Mouse (Mus musculus) hindbrain, embryonic 12.5 days (tissue): ENCODE data around the gene Rad51b. TPM values are rescaled to one million over a fixed set of nuclear protein-coding genes. Genes with fewer than 3 reads are reported as not detected.
A peak's percentile ranks its signal among the peaks of the same experiment; 100 is the strongest.

Experiments
- ATAC-seq: fragments of 200-750 bp; cut with Nextera tagmentation; 2 replicates; pipeline ENCODE4 v1.8.0; 2017; ENCODE audit warnings: moderate TSS enrichment; ENCODE audit not compliant: low FRiP score
- H3K27ac ChIP-seq: fragments of 300-500 bp; sonication (generic); 2 replicates; pipeline ENCODE4 v1.5.1; 2016; ENCODE audit warnings: mild to moderate bottlenecking
- H3K27me3 ChIP-seq: fragments of 300-500 bp; sonication (generic); 2 replicates; pipeline ENCODE4 v1.6.1; 2016; ENCODE audit warnings: mild to moderate bottlenecking
- H3K36me3 ChIP-seq: fragments of 300-500 bp; sonication (generic); 2 replicates; pipeline ENCODE4 v1.6.1; 2016; ENCODE audit warnings: mild to moderate bottlenecking
- H3K4me1 ChIP-seq: fragments of 300-500 bp; sonication (generic); 2 replicates; pipeline ENCODE4 v1.6.1; 2016
- H3K4me2 ChIP-seq: fragments of 300-500 bp; sonication (generic); replicated peaks from 2 replicates; pipeline ENCODE4 v1.6.1; 2016; ENCODE audit warnings: mild to moderate bottlenecking
- H3K4me3 ChIP-seq: fragments of 300-500 bp; sonication (generic); 2 replicates; pipeline ENCODE4 v1.5.1; 2016; ENCODE audit warnings: mild to moderate bottlenecking
- H3K9ac ChIP-seq: fragments of 300-500 bp; sonication (generic); 2 replicates; pipeline ENCODE4 v1.6.1; 2016; ENCODE audit warnings: mild to moderate bottlenecking, moderate library complexity
- H3K9me3 ChIP-seq: fragments of 300-500 bp; sonication (generic); replicated peaks from 2 replicates; pipeline ENCODE4 v1.6.1; 2016; ENCODE audit warnings: mild to moderate bottlenecking
- WGBS: fragments of 180-500 bp; shearing (Covaris S2); methylation state at CpG from one replicate; pipeline ENCODE4 v1.1.7; 2016; 5-methylcytosine and 5-hydroxymethylcytosine counted together
- polyA plus RNA-seq: library from polyadenylated mRNA; unstranded; fragments of >200 nt; fragmentation: Nextera tagmentation; extraction: Ambion mirVana; gene quantifications from 2 replicates; pipeline ENCODE4 v1.2.1, GENCODE M21; 2016

Rad51b gene
- polyA plus RNA-seq, 1 experiment from 2014 or later: 5.2 TPM

DNA sequence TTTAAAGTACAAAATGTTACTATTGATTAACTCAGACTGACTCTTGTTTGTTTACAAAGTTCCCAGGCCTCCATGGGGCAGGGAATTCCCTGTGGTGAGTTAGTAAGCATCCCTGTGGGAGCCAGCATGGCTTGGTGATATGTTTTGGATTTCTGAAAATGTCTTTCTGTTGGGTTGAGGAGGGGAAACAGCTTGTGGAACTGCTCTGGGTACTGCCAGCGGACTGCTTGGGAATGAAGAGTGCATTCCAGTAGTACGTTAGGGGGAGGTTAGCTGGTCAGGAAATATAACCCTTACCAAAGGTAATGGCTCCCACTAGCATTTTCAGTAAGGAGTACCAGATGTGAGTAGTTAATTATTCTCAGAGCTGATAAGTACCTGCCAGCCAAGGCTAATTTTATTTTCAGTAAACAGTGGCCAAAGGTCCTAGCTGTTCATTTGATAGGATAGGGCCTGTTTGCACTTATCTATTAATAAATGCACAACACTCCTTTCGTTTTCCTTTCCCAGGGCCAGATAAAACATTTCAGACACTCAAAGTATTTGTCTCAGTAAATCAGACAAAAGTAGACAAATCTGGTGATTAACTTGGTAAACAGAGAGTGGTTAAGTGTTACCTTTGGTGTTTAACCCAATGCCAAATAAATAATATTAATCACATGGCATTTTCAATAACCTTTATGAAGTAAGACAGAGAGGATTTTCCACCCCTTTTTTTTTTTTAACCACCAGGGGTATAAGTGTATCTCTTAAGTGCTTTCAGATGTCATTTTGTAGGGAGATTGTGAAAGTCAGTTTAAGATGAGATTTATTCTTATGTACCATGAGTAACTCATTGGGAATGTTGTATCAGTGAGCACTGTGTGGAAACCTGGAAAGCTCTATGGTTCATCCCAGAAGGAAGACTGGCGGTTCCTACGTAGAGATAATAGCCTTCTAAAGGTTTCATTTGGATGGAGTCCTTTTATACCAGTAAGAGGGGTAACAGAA lies 235.0 kb downstream of the Rad51b start:
- H3K4me1 ChIP-seq: peaks cover 26% of the 10 kb centered on the region
- no peaks in the 10 kb centered on the region for H3K36me3 ChIP-seq
- H3K4me3 ChIP-seq: no peak overlapping the region
- no peak overlapping the region for H3K27ac ChIP-seq
- no peak for ATAC-seq
- H3K9me3 ChIP-seq: 0 out of 2 replicates have a peak, but pooled peaks cover 4% of the 10 kb centered on the region
- H3K4me2 ChIP-seq: no peak overlapping the region
- no peak overlapping the region for H3K9ac ChIP-seq
- 0 out of 2 replicates have a peak, but pooled peaks cover 2% of the 10 kb centered on the region for H3K27me3 ChIP-seq
- WGBS: 74% methylated on average over 5 of the region's 5 CpGs

DNA sequence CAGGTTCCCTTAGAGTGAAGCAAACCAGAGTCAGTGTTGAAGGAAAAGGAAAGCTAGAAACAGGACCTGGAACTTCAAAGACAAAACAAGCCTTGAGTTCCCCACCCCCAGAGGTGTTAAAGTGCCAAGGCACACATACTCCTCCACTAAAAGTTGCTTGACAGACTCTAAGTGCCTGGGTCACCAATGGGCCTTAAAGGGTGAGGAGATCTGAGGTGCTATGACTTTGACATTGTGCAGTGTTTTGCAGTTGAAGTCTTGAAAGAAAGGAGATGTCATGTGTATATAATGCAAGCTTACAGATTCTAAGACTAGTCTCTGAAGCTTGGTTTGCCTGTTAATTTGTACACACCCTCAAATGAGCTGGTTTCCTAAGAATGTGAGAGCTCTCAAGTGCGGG lies 237.7 kb downstream of the Rad51b start:
- no peak for ATAC-seq
- Histone ChIP-seq H3K4me2 (no peak overlapping the region), H3K27ac (no peak overlapping the region), H3K4me1 (peaks cover 26% of the 10 kb centered on the region), H3K4me3 (no peak overlapping the region), H3K9me3 (no peaks in the 10 kb centered on the region), H3K27me3 (no peaks in the 10 kb centered on the region), H3K36me3 (no peaks in the 10 kb centered on the region), H3K9ac (no peak overlapping the region)
- 87% methylated on average over 1 of the region's 1 CpGs for WGBS

DNA sequence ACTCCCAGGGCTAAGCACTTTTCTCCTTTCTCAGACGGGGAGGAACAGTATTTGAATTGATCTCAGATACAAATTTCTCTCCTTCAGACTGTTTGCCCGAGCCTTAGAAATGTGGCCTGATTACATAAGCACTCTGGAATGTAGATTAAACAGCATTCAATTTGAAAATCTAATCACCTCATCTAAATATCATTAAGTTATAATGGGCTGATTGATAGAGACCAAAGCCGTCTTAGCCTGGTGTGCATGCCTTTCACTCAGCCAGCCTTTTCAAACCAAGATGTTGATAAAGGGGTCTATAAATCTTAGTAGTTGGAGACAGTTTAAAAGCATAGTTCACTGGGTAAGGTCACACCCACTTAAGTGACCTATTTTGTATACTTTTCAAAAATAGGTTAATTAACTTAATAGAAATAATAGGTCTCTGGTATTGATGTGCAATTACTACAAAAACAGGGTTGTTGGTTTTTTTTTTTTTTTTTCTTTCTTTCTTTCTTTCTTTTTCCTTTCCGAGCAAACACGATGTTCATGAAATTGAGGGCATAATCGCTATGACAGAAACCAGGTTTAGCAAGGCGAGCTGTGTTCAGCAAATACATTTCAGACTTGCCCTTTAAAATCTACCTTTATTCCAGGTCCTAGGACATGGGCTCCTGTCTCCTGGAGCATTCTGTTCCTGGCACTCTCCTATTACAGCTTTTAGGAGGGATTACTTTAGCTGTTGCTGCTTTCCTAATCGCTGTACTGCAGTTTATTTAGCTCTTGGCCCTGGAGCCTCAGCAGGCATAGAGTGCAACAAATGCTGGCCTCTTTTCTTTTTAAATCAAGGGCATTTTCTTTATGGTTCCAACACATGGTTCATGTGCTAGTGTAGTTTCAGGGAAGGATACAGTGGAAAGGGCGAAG lies 238.7 kb downstream of the Rad51b start:
- H3K27ac ChIP-seq: no peak overlapping the region
- H3K4me2 ChIP-seq: no peak overlapping the region
- H3K36me3 ChIP-seq: no peaks in the 10 kb centered on the region
- H3K27me3 ChIP-seq: no peaks in the 10 kb centered on the region
- peak; percentile 56; the same call in 1 of the 2 replicates for ATAC-seq
- no peak overlapping the region for H3K4me3 ChIP-seq
- H3K4me1 ChIP-seq: peaks cover 21% of the 10 kb centered on the region
- no peaks in the 10 kb centered on the region for H3K9me3 ChIP-seq
- 35% methylated on average over 9 of the region's 9 CpGs for WGBS
- H3K9ac ChIP-seq: no peak overlapping the region

DNA sequence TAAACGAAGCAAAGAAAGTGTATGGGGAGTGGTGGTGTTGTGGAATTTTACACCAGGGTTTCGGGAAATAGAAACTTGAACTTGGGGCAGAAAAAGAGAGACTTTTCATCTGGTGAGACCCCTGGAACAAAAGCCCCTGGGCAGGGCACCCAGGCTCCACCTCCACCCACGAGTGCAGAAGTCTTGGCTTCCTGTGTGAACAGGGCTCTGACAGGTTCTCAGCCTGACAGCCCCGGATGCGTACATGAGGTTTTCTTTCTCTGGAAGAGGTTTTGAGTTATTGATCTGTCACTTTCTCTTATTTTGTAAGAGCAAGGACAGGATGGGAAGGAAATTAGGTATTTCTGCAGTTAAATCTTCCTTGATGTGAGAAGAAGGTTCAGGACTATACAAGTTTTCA lies 243.1 kb downstream of the Rad51b start:
- no peak overlapping the region for H3K27ac ChIP-seq
- H3K9ac ChIP-seq: no peak overlapping the region
- no peak for ATAC-seq
- no peaks in the 10 kb centered on the region for H3K36me3 ChIP-seq
- no peaks in the 10 kb centered on the region for H3K9me3 ChIP-seq
- no peak overlapping the region for H3K4me3 ChIP-seq
- H3K4me2 ChIP-seq: no peak overlapping the region
- H3K4me1 ChIP-seq: 0 out of 2 replicates have a peak, but pooled peaks cover 6% of the 10 kb centered on the region
- no peaks in the 10 kb centered on the region for H3K27me3 ChIP-seq
- WGBS: 63% methylated on average over 5 of the region's 5 CpGs

DNA sequence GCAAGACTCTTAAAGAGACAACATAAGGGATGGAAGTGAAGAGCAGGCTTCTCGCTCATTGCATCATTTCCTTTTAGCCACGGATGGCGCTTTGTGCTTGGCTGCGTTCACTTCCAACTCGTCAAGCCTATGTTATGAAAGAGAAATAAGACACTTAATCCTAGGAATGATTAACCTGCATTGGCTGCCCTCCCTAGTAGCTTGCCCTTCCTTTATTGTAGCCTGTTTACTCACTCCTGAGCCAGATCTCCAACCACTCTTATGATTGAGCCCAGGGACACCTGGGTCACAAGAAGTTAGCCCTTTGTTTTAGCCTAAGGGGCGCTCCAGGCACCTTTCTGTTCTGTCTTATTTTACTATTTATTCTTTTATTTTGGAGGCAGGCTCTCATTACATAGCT lies 244.5 kb downstream of the Rad51b start:
- Histone ChIP-seq H3K27ac (no peak overlapping the region), H3K4me2 (no peak overlapping the region), H3K36me3 (no peaks in the 10 kb centered on the region), H3K9me3 (no peaks in the 10 kb centered on the region), H3K9ac (no peak overlapping the region), H3K4me1 (no peaks in the 10 kb centered on the region), H3K27me3 (no peaks in the 10 kb centered on the region), H3K4me3 (no peak overlapping the region)
- ATAC-seq: no peak
- WGBS: 93% methylated on average over 6 of the region's 6 CpGs

DNA sequence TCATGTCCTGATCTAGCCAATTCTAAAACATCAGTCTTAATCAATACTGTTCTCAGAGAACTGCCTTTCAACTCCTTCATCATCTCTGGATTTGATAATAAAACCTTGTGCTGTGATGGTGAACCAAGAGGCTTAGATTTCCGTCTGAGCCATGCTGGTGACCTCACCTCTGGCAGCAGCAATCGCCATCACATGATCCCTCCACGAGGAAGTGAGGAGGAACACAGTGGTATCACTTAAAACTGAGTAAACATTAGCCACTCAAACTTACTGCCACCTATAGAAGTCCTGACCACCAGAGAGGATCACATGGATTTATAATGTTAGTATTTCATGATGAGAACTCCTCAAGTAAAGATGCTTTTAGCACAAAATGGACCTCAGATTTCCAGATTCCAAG lies 248.0 kb downstream of the Rad51b start:
- WGBS: 76% methylated on average over 3 of the region's 3 CpGs
- Histone ChIP-seq H3K4me1 (peaks cover 3% of the 10 kb centered on the region; the same call in 1 of the 2 replicates), H3K4me2 (no peak overlapping the region), H3K9me3 (no peaks in the 10 kb centered on the region), H3K9ac (no peak overlapping the region), H3K4me3 (no peak overlapping the region), H3K27me3 (no peaks in the 10 kb centered on the region), H3K27ac (no peak overlapping the region), H3K36me3 (no peaks in the 10 kb centered on the region)
- ATAC-seq: no peak

DNA sequence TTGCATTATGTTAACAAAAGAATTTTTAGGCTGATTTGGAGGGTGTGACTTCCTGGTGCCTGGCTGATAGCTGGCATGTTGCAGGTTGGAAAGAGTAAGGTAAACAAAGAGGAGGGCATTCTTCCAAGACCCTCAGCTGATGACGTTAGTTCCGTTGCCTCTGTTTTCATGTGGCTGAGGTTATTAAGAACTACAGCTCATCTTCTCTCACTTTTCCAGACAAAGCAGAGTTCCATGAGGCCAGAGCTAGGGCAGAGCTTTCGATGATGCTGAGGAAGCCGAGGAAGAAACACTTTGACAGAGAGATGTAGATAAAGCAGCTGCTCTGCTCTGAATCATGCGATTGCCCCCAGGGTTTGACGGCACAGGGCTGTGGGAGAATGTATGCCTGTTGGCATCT lies 250.5 kb downstream of the Rad51b start:
- Histone ChIP-seq H3K27ac (no peak overlapping the region), H3K36me3 (no peaks in the 10 kb centered on the region), H3K4me1 (peaks cover 3% of the 10 kb centered on the region; the same call in 1 of the 2 replicates), H3K9me3 (no peaks in the 10 kb centered on the region), H3K4me3 (no peak overlapping the region), H3K27me3 (no peaks in the 10 kb centered on the region), H3K4me2 (no peak overlapping the region), H3K9ac (no peak overlapping the region)
- no peak for ATAC-seq
- WGBS: 83% methylated on average over 6 of the region's 6 CpGs

DNA sequence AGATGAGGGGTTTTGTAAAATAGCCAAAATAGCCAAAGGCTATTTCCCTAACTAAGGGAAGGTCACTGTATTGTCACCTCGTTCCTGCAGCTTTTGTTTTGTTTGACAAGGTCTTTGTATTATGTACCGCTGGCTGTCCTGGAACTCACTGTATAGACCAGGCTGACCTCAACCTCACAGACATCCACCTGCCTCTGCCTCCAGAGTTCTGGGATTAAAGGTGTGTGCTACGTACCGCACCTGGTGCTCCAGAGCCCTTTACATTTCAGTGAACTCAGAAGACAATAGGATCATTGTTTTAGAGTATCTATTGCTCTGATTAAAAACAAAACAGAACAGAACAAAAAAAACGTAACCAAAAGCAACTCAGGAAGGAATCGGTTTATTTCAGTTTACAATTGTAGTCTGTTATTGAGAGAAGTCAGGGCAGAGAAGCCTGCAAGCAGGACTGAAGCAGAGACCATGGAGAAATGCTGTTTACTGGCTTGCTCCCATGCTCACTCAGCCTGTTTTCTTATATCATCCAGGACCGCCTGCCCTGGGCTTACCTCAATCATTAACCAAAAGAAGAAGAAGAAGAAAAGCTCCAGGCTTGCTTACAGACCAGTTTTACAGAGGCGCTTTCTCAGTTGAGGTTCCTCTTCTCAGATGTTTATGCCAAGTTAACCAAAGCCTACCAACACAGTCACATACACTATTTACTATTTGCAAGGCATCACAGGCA lies 251.7 kb downstream of the Rad51b start:
- H3K27me3 ChIP-seq: no peaks in the 10 kb centered on the region
- H3K4me1 ChIP-seq: peaks cover 3% of the 10 kb centered on the region; the same call in 1 of the 2 replicates
- H3K4me3 ChIP-seq: no peak overlapping the region
- H3K9ac ChIP-seq: no peak overlapping the region
- no peak for ATAC-seq
- no peaks in the 10 kb centered on the region for H3K9me3 ChIP-seq
- H3K4me2 ChIP-seq: no peak overlapping the region
- no peaks in the 10 kb centered on the region for H3K36me3 ChIP-seq
- WGBS: 76% methylated on average over 8 of the region's 8 CpGs
- peak overlapping the region; percentile 18; the same call in 1 of the 2 replicates for H3K27ac ChIP-seq

DNA sequence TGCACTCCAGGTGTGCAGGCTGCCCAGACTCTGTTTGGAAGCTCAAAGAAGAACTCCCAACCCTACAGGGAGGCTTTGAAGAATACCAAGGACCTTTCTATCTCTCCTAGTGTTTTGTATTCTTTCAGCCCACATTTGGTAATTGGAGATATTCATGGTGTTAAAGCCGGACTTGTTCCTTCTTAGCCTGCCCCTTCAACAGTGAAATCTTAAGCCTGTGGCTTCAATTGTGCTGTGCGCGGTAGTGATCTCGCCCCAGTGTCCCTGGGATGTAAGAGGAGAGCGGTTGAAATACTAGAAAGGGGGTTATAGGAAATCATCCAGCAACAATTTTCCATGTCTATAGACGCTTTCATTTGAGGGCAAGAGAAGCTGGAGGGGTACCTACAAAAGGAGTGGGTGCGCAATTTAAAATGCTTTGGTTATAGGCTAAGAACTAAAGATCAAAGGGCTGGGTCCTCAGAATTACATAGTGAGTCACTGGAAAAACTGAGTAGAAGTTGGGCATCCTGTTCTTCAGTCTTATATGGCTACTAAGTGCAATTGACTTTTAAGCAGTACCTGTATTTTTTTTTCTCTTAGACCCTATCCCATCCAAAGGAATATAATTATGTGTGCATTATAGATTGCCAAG lies 253.1 kb downstream of the Rad51b start:
- 83% methylated on average over 7 of the region's 7 CpGs for WGBS
- Histone ChIP-seq H3K9ac (no peak overlapping the region), H3K27me3 (no peaks in the 10 kb centered on the region), H3K4me1 (peaks cover 3% of the 10 kb centered on the region; the same call in 1 of the 2 replicates), H3K4me2 (no peak overlapping the region), H3K4me3 (no peak overlapping the region), H3K9me3 (no peaks in the 10 kb centered on the region), H3K27ac (no peak overlapping the region), H3K36me3 (no peaks in the 10 kb centered on the region)
- ATAC-seq: no peak

DNA sequence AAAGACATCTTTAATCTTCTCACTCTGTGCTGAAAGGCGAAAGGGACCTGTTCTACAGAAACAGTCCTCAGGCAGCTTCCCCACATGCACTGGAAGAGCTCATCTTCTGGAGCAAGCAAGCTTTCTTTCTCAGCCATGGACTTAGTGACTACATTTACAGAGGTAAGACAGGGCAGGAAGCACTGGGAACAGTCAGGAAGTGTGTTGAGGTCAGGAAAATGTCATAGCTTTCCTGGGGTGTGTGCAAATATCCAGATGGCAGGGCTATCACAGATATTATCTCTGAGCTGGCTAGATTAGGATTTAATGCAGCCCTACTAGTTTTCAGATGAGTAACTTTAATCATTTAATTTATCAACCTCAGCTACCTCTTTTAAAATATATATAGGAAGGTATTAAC lies 254.2 kb downstream of the Rad51b start:
- WGBS: 85% methylated on average over 1 of the region's 1 CpGs
- H3K4me2 ChIP-seq: no peak overlapping the region
- no peaks in the 10 kb centered on the region for H3K9me3 ChIP-seq
- no peak for ATAC-seq
- H3K9ac ChIP-seq: no peak overlapping the region
- no peaks in the 10 kb centered on the region for H3K36me3 ChIP-seq
- peaks cover 3% of the 10 kb centered on the region; the same call in 1 of the 2 replicates for H3K4me1 ChIP-seq
- H3K27me3 ChIP-seq: no peaks in the 10 kb centered on the region
- H3K27ac ChIP-seq: no peak overlapping the region
- no peak overlapping the region for H3K4me3 ChIP-seq

DNA sequence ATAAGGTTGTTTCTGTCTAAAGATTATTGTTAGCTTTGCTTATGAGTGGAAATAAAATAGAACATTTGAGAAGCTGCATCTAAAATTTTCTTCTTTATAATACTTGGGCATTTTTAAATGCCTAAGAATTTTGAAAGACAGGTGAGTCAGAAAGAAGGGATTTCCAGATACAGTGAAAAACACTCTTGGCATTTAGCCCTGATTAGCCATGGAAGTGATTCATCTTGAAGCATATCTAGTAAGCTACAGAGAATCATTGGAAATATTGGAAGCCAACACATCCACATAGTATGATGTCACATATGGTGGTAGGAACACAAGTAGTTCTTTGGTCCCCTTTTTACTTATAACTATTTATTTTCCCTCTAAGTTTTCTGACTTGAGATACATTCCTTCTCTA lies 256.0 kb downstream of the Rad51b start:
- Histone ChIP-seq H3K4me2 (no peak overlapping the region), H3K36me3 (no peaks in the 10 kb centered on the region), H3K27me3 (no peaks in the 10 kb centered on the region), H3K9ac (no peak overlapping the region), H3K27ac (no peak overlapping the region), H3K4me3 (no peak overlapping the region), H3K4me1 (peaks cover 3% of the 10 kb centered on the region; the same call in 1 of the 2 replicates), H3K9me3 (no peaks in the 10 kb centered on the region)
- no peak for ATAC-seq
